Mouse (Mus musculus) heart, adult 2 months (tissue): ENCODE measurements at regions not wholly inside any gene's neighbourhood (a gene's known extent, or its start where the extent isn't known, plus 50 kb on each side); places are given as distances from the start of the nearest gene placed in this dataset.

Experiments used
- CTCF ChIP-seq: fragments of 200-600 bp; IDR thresholded peaks from 2 replicates; pipeline ENCODE4 v1.8.1; 2022; ENCODE audit warnings: antibody characterized with exemption, mild to moderate bottlenecking, moderate library complexity
- EP300 ChIP-seq: fragments of 200-500 bp; IDR thresholded peaks from 2 replicates; pipeline ENCODE4 v1.6.1; 2011; ENCODE audit warnings: low read depth, low read length, control low read depth; ENCODE audit not compliant: insufficient read depth
- POLR2A ChIP-seq: fragments of 200-500 bp; IDR thresholded peaks from 2 replicates; pipeline ENCODE4 v1.6.1; 2011; ENCODE audit warnings: mild to moderate bottlenecking, low read depth, low read length, control low read depth; ENCODE audit not compliant: insufficient read depth

DNA sequence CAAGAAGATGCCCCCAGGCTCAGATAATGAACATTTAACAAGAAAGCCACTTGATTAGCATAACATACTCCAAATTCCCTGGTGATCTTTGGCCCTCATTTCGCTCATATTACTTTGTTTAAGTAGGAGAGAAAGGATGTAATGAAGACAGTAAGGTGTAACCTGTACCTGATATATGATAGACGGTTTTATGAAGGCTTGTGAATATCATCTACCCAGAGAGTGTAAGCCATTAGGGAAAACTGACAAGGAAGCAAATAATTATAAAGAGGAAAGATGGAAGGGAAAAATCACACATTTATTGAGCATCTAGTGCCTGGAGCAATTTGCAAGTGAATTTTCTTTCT is 2557.8 kb upstream of the Gm6569 start:
- no peak for TF ChIP-seq CTCF
- TF ChIP-seq POLR2A: no peak
- no peak for TF ChIP-seq EP300
